Mouse (Mus musculus) ES-E14 (cell line): ENCODE measurements at regions not wholly inside any gene's neighbourhood (a gene's known extent, or its start where the extent isn't known, plus 50 kb on each side); places are given as distances from the start of the nearest gene placed in this dataset.

ENCODE experiments used
- CHD2 ChIP-seq: IDR thresholded peaks from 2 replicates; pipeline ENCODE4 v1.6.1; 2014; ENCODE audit warnings: mild to moderate bottlenecking, low read depth, low read length, inconsistent platforms
- MAFK ChIP-seq: IDR thresholded peaks from 2 replicates; pipeline ENCODE4 v1.6.1; 2014; ENCODE audit warnings: mild to moderate bottlenecking, low read depth, low read length, inconsistent platforms; ENCODE audit not compliant: insufficient read depth
- ZC3H11A ChIP-seq: IDR thresholded peaks from 2 replicates; pipeline ENCODE4 v1.6.1; 2012; ENCODE audit warnings: low read depth, mild to moderate bottlenecking, inconsistent platforms, low read length, borderline replicate concordance

DNA sequence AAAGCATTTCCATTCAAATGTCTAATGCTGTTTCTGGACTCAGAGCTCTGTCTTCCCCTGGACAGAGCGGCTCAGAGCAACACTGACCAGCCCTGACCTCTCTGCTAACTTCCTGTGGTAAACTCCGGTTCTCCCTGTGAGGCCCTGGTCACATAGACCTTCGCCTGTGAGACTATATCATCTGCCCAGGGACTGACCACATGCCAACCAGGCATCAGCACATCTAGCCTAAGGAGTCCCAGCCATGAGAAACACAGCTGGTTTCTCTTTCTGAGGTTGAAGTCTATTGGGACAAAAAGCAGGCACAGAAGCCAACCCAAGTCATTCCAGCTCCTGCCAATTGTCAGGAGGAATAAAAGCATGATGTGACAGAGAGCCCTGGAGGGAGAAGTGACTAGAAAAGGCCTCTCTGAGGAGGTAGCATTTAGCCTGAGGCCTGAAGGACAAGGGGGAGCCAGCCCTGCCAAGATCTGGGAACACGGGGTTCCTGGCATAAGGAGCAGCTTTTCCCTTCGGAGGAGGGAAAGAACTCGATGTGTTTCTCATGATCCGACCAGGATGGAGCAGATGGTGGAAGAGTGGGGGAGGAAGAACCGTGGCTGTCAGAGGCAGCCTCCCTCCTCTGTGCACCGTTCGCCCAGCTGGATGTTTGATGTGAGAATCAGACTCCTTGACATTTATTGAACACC, 237.7 kb downstream of the Opa1 start:
- TF ChIP-seq CHD2 (no peak), MAFK (no peak), ZC3H11A (no peak)
